Mouse (Mus musculus): ENCODE measurements around the gene 1700021F05Rik. TPM values are rescaled to one million over a fixed set of nuclear protein-coding genes. Genes with fewer than 3 reads are reported as not detected.

The 1700021F05Rik gene
- polyA plus RNA-seq, 1 experiment from 2014 or later, result 31.2 TPM

DNA sequence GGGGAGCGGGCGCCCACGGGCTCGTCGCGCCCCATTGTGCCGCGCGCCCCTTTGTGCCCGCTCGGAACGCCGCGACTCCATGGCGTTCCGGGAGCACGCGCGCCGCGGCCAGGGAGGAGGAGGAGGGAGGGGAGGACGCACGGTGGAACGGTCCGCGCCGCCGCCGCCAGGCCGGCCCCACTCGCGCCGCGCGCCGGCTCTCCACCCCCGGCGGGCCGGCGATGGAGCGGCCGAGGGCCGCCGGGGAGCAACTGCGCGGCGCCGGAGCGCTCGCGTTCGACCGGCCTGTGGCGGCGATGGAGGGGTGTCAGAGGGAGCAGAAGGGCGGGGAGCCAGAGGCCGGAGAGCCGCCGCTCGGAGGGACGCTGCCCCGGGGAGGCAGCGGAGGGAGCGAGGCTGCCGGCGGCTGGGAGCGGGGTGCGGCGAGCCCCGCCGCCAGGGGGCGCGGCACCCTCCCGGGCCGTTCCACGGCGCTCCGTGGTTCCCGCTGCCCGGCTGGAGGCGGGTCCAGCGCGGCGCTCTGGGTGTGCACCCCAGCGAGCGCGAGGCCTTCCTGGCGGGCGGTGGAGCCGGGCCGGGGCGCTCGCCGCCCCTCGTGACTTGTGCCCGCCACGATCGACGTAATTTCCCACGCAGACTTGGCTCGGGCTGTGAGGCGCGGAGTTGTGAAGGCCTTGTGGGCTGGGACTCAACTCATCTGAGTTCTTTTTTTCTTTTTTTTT is 61.2 kb downstream of the 1700021F05Rik start:
- Histone ChIP-seq H3K36me3 (replicated peaks; ENCODE audit: insufficient read depth, low read length) (no peaks in the 10 kb centered on the region), H3K27me3 (ENCODE audit: insufficient read depth, low read length) (0 out of 2 replicates have a peak, but pooled peaks cover 2% of the 10 kb centered on the region), H3K9me3 (ENCODE audit: low read length) (no peaks in the 10 kb centered on the region), H3K4me1 (ENCODE audit: insufficient read depth) (peaks cover 27% of the 10 kb centered on the region), H3K4me2 (ENCODE audit: low read depth, low read length) (peak overlapping the region; percentile 99), H3K4me3 (ENCODE audit: low read depth, low read length) (peak overlapping the region; percentile 82), H3K27ac (ENCODE audit: low read depth) (peak overlapping the region; percentile 94), H3K9ac (replicated peaks) (peak overlapping the region; percentile 92)
- ATAC-seq, result peak; percentile 87
- TF ChIP-seq EP300 (IDR thresholded peaks at IDR 0.05; ENCODE audit: low read depth) (no peak), CTCF (IDR thresholded peaks at IDR 0.05; ENCODE audit: low read depth) (peak; percentile 55)
- under 1% methylated on average over 62 of the region's 103 CpGs for WGBS (ENCODE audit: insufficient replicate concordance)
- peak; percentile 92 for DNase-seq

DNA sequence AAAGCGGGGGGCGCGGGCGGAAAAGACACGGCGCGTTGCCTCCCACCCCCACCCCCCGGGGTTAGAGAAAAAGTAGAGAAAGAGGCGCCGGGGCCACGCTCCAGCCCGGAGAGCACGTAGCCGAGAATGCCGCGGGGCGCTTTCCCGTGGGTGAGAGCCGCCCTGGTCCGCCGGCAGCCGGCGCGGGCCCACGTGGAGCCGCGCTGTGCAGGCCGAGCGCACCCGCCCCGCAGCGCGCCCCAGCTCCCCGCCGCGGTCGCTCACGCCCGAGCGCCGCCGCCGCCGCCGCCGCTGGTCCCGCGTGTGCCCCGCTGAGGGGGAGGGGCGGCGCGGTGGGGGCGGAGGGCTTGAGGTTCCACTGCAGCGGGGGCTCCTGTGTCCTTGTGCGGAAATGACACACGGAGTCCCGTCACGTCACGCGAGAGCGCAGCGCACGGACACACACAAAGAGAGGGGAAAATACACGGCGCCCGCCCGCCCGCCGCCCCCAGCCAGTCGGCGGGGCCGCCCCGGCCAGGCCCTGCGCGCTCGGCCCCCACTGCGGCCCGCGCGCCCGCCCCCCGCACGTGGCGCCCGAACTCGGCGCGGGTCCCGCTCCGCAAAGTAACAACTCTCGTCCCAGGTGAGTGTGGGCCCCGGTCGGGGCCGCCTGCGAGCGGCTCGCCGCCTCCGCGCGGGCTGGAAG is 61.9 kb downstream of the 1700021F05Rik start, which contains the start of gene Bend3:
Gene Bend3, plus strand, starts transcription at position 81 of the 685 bp plus-strand sequence.
- Histone ChIP-seq H3K4me2 (ENCODE audit: low read depth, low read length) (peak within 1 kb of the TSS; percentile 99), H3K4me3 (ENCODE audit: low read depth, low read length) (peak within 1 kb of the TSS; percentile 82), H3K9me3 (ENCODE audit: low read length) (no peaks in the 10 kb centered on the region), H3K9ac (replicated peaks) (peak within 1 kb of the TSS; percentile 92), H3K27me3 (ENCODE audit: insufficient read depth, low read length) (0 out of 2 replicates have a peak, but pooled peaks cover 2% of the 10 kb centered on the region), H3K36me3 (replicated peaks; ENCODE audit: insufficient read depth, low read length) (no peaks in the 10 kb centered on the region), H3K4me1 (ENCODE audit: insufficient read depth) (peaks cover 27% of the 10 kb centered on the region), H3K27ac (ENCODE audit: low read depth) (peak within 1 kb of the TSS; percentile 94)
- ATAC-seq, result peak; percentile 51
- DNase-seq, result peak; percentile 68
- WGBS (ENCODE audit: insufficient replicate concordance), result 0% methylated on average over 28 of the region's 101 CpGs
- no peak for TF ChIP-seq EP300 (IDR thresholded peaks at IDR 0.05; ENCODE audit: low read depth)
- TF ChIP-seq CTCF (IDR thresholded peaks at IDR 0.05; ENCODE audit: low read depth), result no peak

DNA sequence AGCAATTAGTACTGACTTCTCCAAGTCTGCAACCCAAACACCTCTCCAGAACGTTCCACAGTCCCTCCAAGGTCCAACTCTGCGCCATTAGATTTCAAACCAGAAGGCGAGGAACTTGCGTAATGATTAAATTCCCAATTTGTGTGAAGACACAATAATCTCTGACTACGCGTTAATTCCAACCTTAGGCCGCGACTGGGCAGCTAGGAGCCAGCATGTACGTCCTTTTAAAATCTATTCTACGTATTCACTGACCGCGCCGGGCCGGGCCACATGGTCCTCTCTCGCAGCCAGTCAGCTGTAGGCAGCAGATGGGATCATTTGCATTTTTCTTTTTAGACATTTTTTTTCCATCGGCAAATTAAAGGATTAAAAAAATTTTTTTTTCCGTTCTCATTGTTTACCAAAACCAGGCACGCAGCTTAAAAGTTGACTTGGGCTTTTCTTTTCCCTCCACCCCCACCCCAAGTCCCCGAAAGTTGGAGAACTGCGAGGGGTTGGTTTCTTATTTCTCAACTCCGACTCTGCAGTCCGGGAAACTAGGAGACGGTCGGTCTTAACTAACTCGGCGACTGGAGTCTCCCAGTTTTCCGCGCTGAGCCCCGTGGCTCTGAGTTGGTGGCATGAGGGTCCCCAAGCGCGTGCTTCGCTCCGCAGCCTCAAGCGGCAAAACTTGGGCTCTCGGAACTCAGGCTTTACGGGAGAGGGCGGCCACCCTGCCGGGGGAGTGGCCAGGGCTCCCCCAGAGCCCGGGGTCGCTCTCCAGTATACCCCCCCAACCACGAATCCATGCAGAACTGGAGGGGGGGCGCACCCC is 62.7 kb downstream of the 1700021F05Rik start:
- H3K4me1 ChIP-seq (ENCODE audit: insufficient read depth), result peaks cover 22% of the 10 kb centered on the region
- 0 out of 2 replicates have a peak, but pooled peaks cover 2% of the 10 kb centered on the region for H3K27me3 ChIP-seq (ENCODE audit: insufficient read depth, low read length)
- no peaks in the 10 kb centered on the region for H3K9me3 ChIP-seq (ENCODE audit: low read length)
- ATAC-seq (peak; percentile 26), DNase-seq (peak; percentile 60)
- peak overlapping the region; percentile 99 for H3K4me2 ChIP-seq (ENCODE audit: low read depth, low read length)
- peak overlapping the region; percentile 94 for H3K27ac ChIP-seq (ENCODE audit: low read depth)
- TF ChIP-seq CTCF (IDR thresholded peaks at IDR 0.05; ENCODE audit: low read depth) (no peak), EP300 (IDR thresholded peaks at IDR 0.05; ENCODE audit: low read depth) (no peak)
- under 1% methylated on average over 41 of the region's 42 CpGs for WGBS (ENCODE audit: insufficient replicate concordance)
- no peaks in the 10 kb centered on the region for H3K36me3 ChIP-seq (replicated peaks; ENCODE audit: insufficient read depth, low read length)
- H3K4me3 ChIP-seq (ENCODE audit: low read depth, low read length), result peak overlapping the region; percentile 82
- H3K9ac ChIP-seq (replicated peaks), result peak overlapping the region; percentile 92

DNA sequence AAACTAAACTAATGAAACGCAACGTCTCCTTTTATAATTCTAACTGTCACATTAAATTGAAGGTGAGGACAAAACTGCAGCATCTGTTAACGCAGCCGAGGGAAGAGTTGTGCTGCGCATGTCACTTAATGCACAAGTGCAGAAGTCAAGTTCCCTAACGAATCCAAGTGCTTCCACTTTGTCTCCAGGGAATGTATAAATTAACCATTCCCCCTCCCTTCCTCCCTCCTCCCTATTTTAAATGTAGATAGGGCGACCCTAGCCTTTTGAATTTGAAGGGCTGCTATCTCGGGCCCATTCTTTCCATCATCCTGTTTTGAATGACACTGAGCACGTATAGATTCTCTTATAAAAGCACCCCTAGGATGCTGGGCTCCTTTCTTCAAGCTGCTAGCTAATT is 63.3 kb downstream of the 1700021F05Rik start:
- no peak overlapping the region for H3K27ac ChIP-seq (ENCODE audit: low read depth)

DNA sequence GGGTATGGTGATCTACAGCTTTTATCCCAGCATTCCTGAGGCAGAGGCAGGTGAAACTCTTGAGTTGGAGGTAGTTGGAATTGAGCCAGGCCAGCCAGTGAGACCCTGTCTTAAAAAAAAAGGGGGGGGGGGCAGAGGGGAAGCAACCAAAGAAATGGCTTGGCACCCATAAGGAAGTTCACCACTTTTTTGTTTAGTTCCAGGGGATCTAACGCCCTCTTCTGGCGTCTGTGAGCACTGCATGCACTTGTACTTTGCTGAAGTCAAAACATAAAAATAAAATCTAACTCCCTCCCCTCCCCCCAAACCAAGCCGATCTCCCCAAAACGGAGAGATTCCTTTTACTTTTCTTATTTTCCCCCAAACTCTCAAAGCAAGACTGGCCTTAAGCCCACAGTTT is 65.4 kb downstream of the 1700021F05Rik start:
- DNase-seq (peak; percentile 46), ATAC-seq (no peak)
- TF ChIP-seq EP300 (IDR thresholded peaks at IDR 0.05; ENCODE audit: low read depth) (no peak), CTCF (IDR thresholded peaks at IDR 0.05; ENCODE audit: low read depth) (peak; percentile 61)
- Histone ChIP-seq H3K4me1 (ENCODE audit: insufficient read depth) (peaks cover 8% of the 10 kb centered on the region), H3K4me2 (ENCODE audit: low read depth, low read length) (no peak overlapping the region), H3K27me3 (ENCODE audit: insufficient read depth, low read length) (0 out of 2 replicates have a peak, but pooled peaks cover 2% of the 10 kb centered on the region), H3K9me3 (ENCODE audit: low read length) (no peaks in the 10 kb centered on the region), H3K9ac (replicated peaks) (no peak overlapping the region), H3K27ac (ENCODE audit: low read depth) (no peak overlapping the region), H3K36me3 (replicated peaks; ENCODE audit: insufficient read depth, low read length) (no peaks in the 10 kb centered on the region), H3K4me3 (ENCODE audit: low read depth, low read length) (no peak overlapping the region)
- 34% methylated on average over 4 of the region's 4 CpGs for WGBS (ENCODE audit: insufficient replicate concordance)

More for the DNA sequence above, 63.3 kb downstream of the 1700021F05Rik start:
- H3K9ac ChIP-seq (replicated peaks), result no peak overlapping the region
- TF ChIP-seq EP300 (IDR thresholded peaks at IDR 0.05; ENCODE audit: low read depth) (no peak), CTCF (IDR thresholded peaks at IDR 0.05; ENCODE audit: low read depth) (no peak)
- 0 out of 2 replicates have a peak, but pooled peaks cover 2% of the 10 kb centered on the region for H3K27me3 ChIP-seq (ENCODE audit: insufficient read depth, low read length)
- WGBS (ENCODE audit: insufficient replicate concordance), result 36% methylated on average over 9 of the region's 9 CpGs
- H3K36me3 ChIP-seq (replicated peaks; ENCODE audit: insufficient read depth, low read length), result no peaks in the 10 kb centered on the region
- H3K9me3 ChIP-seq (ENCODE audit: low read length), result no peaks in the 10 kb centered on the region
- peak overlapping the region; percentile 99 for H3K4me2 ChIP-seq (ENCODE audit: low read depth, low read length)
- H3K4me1 ChIP-seq (ENCODE audit: insufficient read depth), result peaks cover 22% of the 10 kb centered on the region
- no peak for DNase-seq
- no peak for ATAC-seq
- H3K4me3 ChIP-seq (ENCODE audit: low read depth, low read length), result peak overlapping the region; percentile 82; the same call in 1 of the 2 replicates

Other genes with a start within 250 kb of the 1700021F05Rik start
- gene Bend3, start 62.2 kb downstream of the 1700021F05Rik start, polyA plus RNA-seq (2015; fragmentation: Nextera tagmentation; extraction: Ambion mirVana), result 0.51 TPM in 2 replicates
- gene Gm9803, start 16.9 kb downstream of the 1700021F05Rik start, polyA plus RNA-seq (2015; fragmentation: Nextera tagmentation; extraction: Ambion mirVana), result 7.8 and 8.7 TPM in 2 replicates
- gene Cd24a, start 37.3 kb upstream of the 1700021F05Rik start, polyA plus RNA-seq (2015; fragmentation: Nextera tagmentation; extraction: Ambion mirVana), result 449 and 461 TPM in 2 replicates

Data from liver, postnatal 0 days (tissue).